ENCODE assay signal across 23 mouse cellular contexts in genomic region chr3:57674075-57674474, GRCm38 (mm10). TPM values are rescaled to one million over a fixed set of nuclear protein-coding genes. Genes with fewer than 3 reads are reported as not detected.
"Had no signal": no experiment of that assay in that cellular context is flagged by ENCODE, and none has a peak within 500 bp of the region (broad histone marks: within the 10 kb centered on the region; RNA-seq: fewer than 3 reads in every experiment).

No protein-coding gene starts in this region.

- H3K36me3 ChIP-seq: liver, embryonic 13.5 days; midbrain, embryonic 12.5 days; midbrain, embryonic 15.5 days; neural tube, embryonic 12.5 days; neural tube, embryonic 15.5 days had no signal

- ATAC-seq: intestine, embryonic 16.5 days; midbrain, embryonic 15.5 days had no signal

- H3K9ac ChIP-seq: liver, embryonic 13.5 days; midbrain, embryonic 12.5 days; midbrain, embryonic 15.5 days; neural tube, embryonic 12.5 days; neural tube, embryonic 15.5 days had no signal

- H3K27ac ChIP-seq: left cerebral cortex, adult 2 months; liver, embryonic 13.5 days; macrophage; midbrain, embryonic 12.5 days; midbrain, embryonic 15.5 days; neural tube, embryonic 12.5 days; neural tube, embryonic 15.5 days; stomach, postnatal 0 days had no signal

- H3K4me1 ChIP-seq: liver, embryonic 13.5 days; midbrain, embryonic 12.5 days; midbrain, embryonic 15.5 days; neural tube, embryonic 12.5 days; neural tube, embryonic 15.5 days had no signal

- H3K4me2 ChIP-seq: liver, embryonic 13.5 days; midbrain, embryonic 12.5 days; midbrain, embryonic 15.5 days; neural tube, embryonic 12.5 days; neural tube, embryonic 15.5 days had no signal

- DNase-seq: kidney, adult 18-20 months; kidney, postnatal 14 days; kidney, postnatal 4 days; liver, embryonic 13.5 days; right cerebral cortex, adult 18-20 months; right cerebral cortex, postnatal 14 days; right cerebral cortex, postnatal 4 days; thymus, adult 2 months; thymus, postnatal 14 days had no signal

- H3K9me3 ChIP-seq: liver, embryonic 13.5 days; midbrain, embryonic 12.5 days; midbrain, embryonic 15.5 days; neural tube, embryonic 12.5 days; neural tube, embryonic 15.5 days had no signal

- H3K4me3 ChIP-seq: left cerebral cortex, adult 2 months; liver, embryonic 13.5 days; midbrain, embryonic 12.5 days; midbrain, embryonic 15.5 days; neural tube, embryonic 12.5 days; neural tube, embryonic 15.5 days had no signal

- H3K27me3 ChIP-seq: liver, embryonic 13.5 days; midbrain, embryonic 12.5 days; midbrain, embryonic 15.5 days; neural tube, embryonic 12.5 days; neural tube, embryonic 15.5 days had no signal

RNA-seq across cellular contexts. Expression of gene Ankub1, which starts 18.5 kb away (rescaled TPM):
- total RNA-seq: left cerebral cortex, postnatal 10 days; megakaryocyte, adult 5-6 weeks had no signal
- polyA plus RNA-seq: intestine, embryonic 16.5 days; kidney, embryonic 16.5 days; limb, embryonic 14.5 days; liver, embryonic 13.5 days; liver, embryonic 16.5 days; macrophage; neural tube, embryonic 12.5 days; stomach, embryonic 14.5 days; stomach, postnatal 0 days had no signal
